Mouse (Mus musculus) hindbrain, embryonic 13.5 days (tissue): Measurements from ENCODE around the gene Gm49630. TPM values are rescaled to one million over a fixed set of nuclear protein-coding genes. Genes with fewer than 3 reads are reported as not detected.

Experiments used
- polyA plus RNA-seq: library from polyadenylated mRNA; unstranded; fragments of >200 nt; fragmentation: Nextera tagmentation; extraction: Ambion mirVana; gene quantifications from 2 replicates; pipeline ENCODE4 v1.2.1, GENCODE M21; 2015

Gm49630 gene
- polyA plus RNA-seq, 1 experiment from 2014 or later, result not detected

Other genes with a start within 250 kb of the Gm49630 start
- gene Rps6ka2, start 201.9 kb downstream of the Gm49630 start, polyA plus RNA-seq, result 21.2 and 22.1 TPM in 2 replicates
- not detected in 2 replicates for gene Tcp10a, start 47.3 kb downstream of the Gm49630 start, polyA plus RNA-seq
- not detected in 2 replicates for gene Ttll2, start 19.3 kb downstream of the Gm49630 start, polyA plus RNA-seq
- gene Unc93a2, start 13.5 kb upstream of the Gm49630 start, polyA plus RNA-seq, result 0.12 TPM in 1 of 2 replicates, not detected in the other